ENCODE assay signal across 7 mouse cellular contexts in genomic region chr7:29212199-29212765, GRCm38 (mm10). TPM values are rescaled to one million over a fixed set of nuclear protein-coding genes. Genes with fewer than 3 reads are reported as not detected.
DNase-seq lines count a peak whose midpoint lies in the region; ATAC-seq and TF ChIP-seq lines count a peak whose summit lies in the region.

No protein-coding gene starts in this region.

- DNase-seq in MEL (ENCODE audit: low read depth, low spot score) = peak; percentile 75
- peak; percentile 16 for DNase-seq in heart, postnatal 4 days
- peak; percentile 15 to 44 (median 37) for DNase-seq in liver, embryonic 14.5 days (ENCODE audit: low read depth in 3 of 3, low spot score in 3 of 3)
- no peak for DNase-seq in B cell, adult 2 months
- no peak for DNase-seq in gastrocnemius, adult 8-10 months (ENCODE audit: low spot score in 2 of 2)

- TF ChIP-seq RAD21 in MEL (IDR thresholded peaks at IDR 0.05; ENCODE audit: low read depth, low read length) = no peak

- 17% methylated on average over 26 of the region's 26 CpGs for WGBS in liver, embryonic 14.5 days (ENCODE audit: insufficient replicate concordance)
- 14% methylated on average over 26 of the region's 26 CpGs for WGBS in neural tube, embryonic 15.5 days

- TF ChIP-seq POLR2A in MEL (IDR thresholded peaks at IDR 0.05; ENCODE audit: control insufficient read depth in 1 of 2, insufficient read depth in 1 of 2, low read depth in 1 of 2, low read length in 2 of 2, poor library complexity in 1 of 2) = no peak

- H3K27ac ChIP-seq in MEL (ENCODE audit: control insufficient read depth, low read depth, low read length) = peak overlapping the region; percentile 50
- no peak overlapping the region for H3K27ac ChIP-seq in liver, embryonic 14.5 days
- H3K27ac ChIP-seq in neural tube, embryonic 15.5 days (replicated peaks) = no peak overlapping the region

- H3K9me3 ChIP-seq in E14TG2a.4 (ENCODE audit: low read length) = peaks cover 23% of the 10 kb centered on the region
- H3K9me3 ChIP-seq in MEL (replicated peaks; ENCODE audit: insufficient read depth, low read length) = no peaks in the 10 kb centered on the region
- no peaks in the 10 kb centered on the region for H3K9me3 ChIP-seq in liver, embryonic 14.5 days (ENCODE audit: control insufficient read depth, low read length)
- H3K9me3 ChIP-seq in neural tube, embryonic 15.5 days (replicated peaks) = no peaks in the 10 kb centered on the region

- H3K27me3 ChIP-seq in E14TG2a.4 (ENCODE audit: insufficient read depth, low read length) = no peaks in the 10 kb centered on the region
- no peaks in the 10 kb centered on the region for H3K27me3 ChIP-seq in MEL (ENCODE audit: control insufficient read depth in 1 of 2, insufficient read depth in 2 of 2, low read length in 2 of 2)
- H3K27me3 ChIP-seq in liver, embryonic 14.5 days (ENCODE audit: control insufficient read depth, insufficient read depth, low read length) = no peaks in the 10 kb centered on the region
- H3K27me3 ChIP-seq in neural tube, embryonic 15.5 days (replicated peaks) = peaks cover 8% of the 10 kb centered on the region; the same call in 1 of the 2 replicates

- no peaks in the 10 kb centered on the region for H3K79me2 ChIP-seq in MEL (ENCODE audit: control insufficient read depth, insufficient read depth, low read length, poor library complexity)

- H3K9ac ChIP-seq in MEL (ENCODE audit: control insufficient read depth, low read depth, low read length, poor library complexity, severe bottlenecking) = peak overlapping the region; percentile 38
- H3K9ac ChIP-seq in liver, embryonic 14.5 days (replicated peaks) = no peak overlapping the region
- no peak overlapping the region for H3K9ac ChIP-seq in neural tube, embryonic 15.5 days (replicated peaks)

- H3K4me2 ChIP-seq in liver, embryonic 14.5 days (ENCODE audit: low read depth) = peak overlapping the region; percentile 58
- H3K4me2 ChIP-seq in neural tube, embryonic 15.5 days = peak overlapping the region; percentile 54

- H3K36me3 ChIP-seq in E14TG2a.4 (ENCODE audit: insufficient read depth, low read length) (no peaks in the 10 kb centered on the region), MEL (ENCODE audit: control insufficient read depth in 1 of 2, insufficient read depth in 2 of 2, low read length in 2 of 2) (peaks cover 0 to 2% of the 10 kb centered on the region in 2 experiments; a peak in 2 of 4 replicates)
- no peaks in the 10 kb centered on the region for H3K36me3 ChIP-seq in liver, embryonic 14.5 days (replicated peaks; ENCODE audit: control insufficient read depth, insufficient read depth, low read depth)
- H3K36me3 ChIP-seq in neural tube, embryonic 15.5 days = no peaks in the 10 kb centered on the region

- H3K4me1 ChIP-seq in E14TG2a.4 (replicated peaks; ENCODE audit: low read depth, low read length) = peaks cover 24% of the 10 kb centered on the region
- H3K4me1 ChIP-seq in MEL (ENCODE audit: control insufficient read depth in 1 of 2, insufficient read depth in 2 of 2, low read length in 2 of 2) = peaks cover 1 to 3% of the 10 kb centered on the region in 2 experiments; a peak in 3 of 4 replicates
- H3K4me1 ChIP-seq in liver, embryonic 14.5 days (replicated peaks; ENCODE audit: control insufficient read depth in 2 of 2, insufficient read depth in 2 of 2, low read length in 1 of 2) = peaks cover 0 to 11% of the 10 kb centered on the region in 2 experiments; a peak in 2 of 4 replicates
- H3K4me1 ChIP-seq in neural tube, embryonic 15.5 days = peaks cover 19% of the 10 kb centered on the region

- no peak for TF ChIP-seq EP300 in MEL (IDR thresholded peaks at IDR 0.05; ENCODE audit: low read depth in 1 of 2, low read length in 2 of 2)
- TF ChIP-seq EP300 in liver, embryonic 14.5 days (IDR thresholded peaks at IDR 0.05; ENCODE audit: low read depth) = no peak

- peak overlapping the region; percentile 67 for H3K4me3 ChIP-seq in E14TG2a.4 (replicated peaks; ENCODE audit: low read length)
- peak overlapping the region; percentile 52 to 59 for H3K4me3 ChIP-seq in MEL (ENCODE audit: control insufficient read depth in 1 of 2, insufficient read depth in 1 of 2, low read depth in 2 of 2, low read length in 2 of 2)
- peak overlapping the region in 1 of 2 experiments; percentile 45; a peak in 1 of 4 replicates for H3K4me3 ChIP-seq in liver, embryonic 14.5 days (ENCODE audit: insufficient read depth in 1 of 2, low read depth in 2 of 2, low read length in 2 of 2)
- H3K4me3 ChIP-seq in neural tube, embryonic 15.5 days (replicated peaks) = peak overlapping the region; percentile 34

- no peak for TF ChIP-seq CTCF in E14TG2a.4 (conservative IDR thresholded peaks at IDR 0.05; ENCODE audit: low read length)
- no peak for TF ChIP-seq CTCF in MEL (IDR thresholded peaks at IDR 0.05 in 2 of 3, conservative IDR thresholded peaks at IDR 0.05 in 1 of 3; ENCODE audit: control insufficient read depth in 1 of 3, insufficient read depth in 1 of 3, low read depth in 2 of 3, low read length in 3 of 3, poor library complexity in 1 of 3, severe bottlenecking in 1 of 3)
- TF ChIP-seq CTCF in liver, embryonic 14.5 days (IDR thresholded peaks at IDR 0.05; ENCODE audit: low read depth) = no peak

- no peak for ATAC-seq in liver, embryonic 14.5 days (ENCODE audit: insufficient read depth)
- no peak for ATAC-seq in neural tube, embryonic 15.5 days (ENCODE audit: low FRiP score)

TF ChIP-seq in MEL, 35 proteins besides CTCF, POLR2A, EP300 and RAD21:
- TF ChIP-seq CHD1 (IDR thresholded peaks at IDR 0.05; ENCODE audit: low read depth, low read length) (no peak), SIN3A (IDR thresholded peaks at IDR 0.05; ENCODE audit: low read length) (no peak), MYC (IDR thresholded peaks at IDR 0.05; ENCODE audit: low read depth, low read length) (no peak), MAFK (IDR thresholded peaks at IDR 0.05; ENCODE audit: borderline replicate concordance, low read depth, low read length) (no peak), SMC3 (IDR thresholded peaks at IDR 0.05; ENCODE audit: low read depth, low read length) (no peak), JUND (IDR thresholded peaks at IDR 0.05; ENCODE audit: low read depth, low read length) (no peak)

RNA-seq across cellular contexts. Expression of gene Catsperg1, which starts 1.6 kb away (rescaled TPM):
- 0.20 and 0.23 TPM in 2 replicates for total RNA-seq in MEL (2012; rRNA removed)
- polyA plus RNA-seq in MEL (2012; ENCODE audit: insufficient read depth in 1 of 2, insufficient read length in 2 of 2, low read depth in 1 of 2, low replicate concordance in 2 of 2, missing spikeins in 1 of 2) = under 1 TPM in 1 of 2 experiments, not detected in 1; 0.31 TPM
- under 1 TPM; 0.56 to 0.60 TPM for total RNA-seq in heart, postnatal 4 days (2021)
- 0.32 and 0.45 TPM in 2 replicates for polyA plus RNA-seq in liver, embryonic 14.5 days (2012; rRNA removed)
- 0.11 TPM in 1 of 2 replicates, not detected in the other for polyA plus RNA-seq in liver, embryonic 14.5 days (2014; fragmentation: Nextera tagmentation; extraction: Ambion mirVana)
- 1.9 and 4.4 TPM in 2 replicates for polyA plus RNA-seq in neural tube, embryonic 15.5 days (2015; fragmentation: Nextera tagmentation; extraction: Ambion mirVana)
- total RNA-seq in gastrocnemius, adult 8-10 months (2022) = under 1 TPM in 2 of 4 experiments, not detected in 2; 0.13 to 0.68 TPM

RNA-seq across cellular contexts. Expression of gene Kcnk6, which starts 20.0 kb away (rescaled TPM):
- total RNA-seq in MEL (2012; rRNA removed) = 1.4 and 2.0 TPM in 2 replicates
- 1 to 10 TPM in 1 of 2 experiments, not detected in 1; 5.2 TPM for polyA plus RNA-seq in MEL (2012; ENCODE audit: insufficient read depth in 1 of 2, insufficient read length in 2 of 2, low read depth in 1 of 2, low replicate concordance in 2 of 2, missing spikeins in 1 of 2)
- total RNA-seq in heart, postnatal 4 days (2021) = 1 to 10 TPM; 5.3 to 5.7 TPM
- polyA plus RNA-seq in liver, embryonic 14.5 days (2012; rRNA removed) = 2.4 TPM in 2 replicates
- polyA plus RNA-seq in liver, embryonic 14.5 days (2014; fragmentation: Nextera tagmentation; extraction: Ambion mirVana) = 0.55 and 0.82 TPM in 2 replicates
- polyA plus RNA-seq in neural tube, embryonic 15.5 days (2015; fragmentation: Nextera tagmentation; extraction: Ambion mirVana) = 0.54 and 1.4 TPM in 2 replicates
- total RNA-seq in gastrocnemius, adult 8-10 months (2022) = under 1 TPM; 0.39 to 0.63 (median 0.49) TPM

RNA-seq across cellular contexts. Expression of gene Yif1b, which starts 25.8 kb away (rescaled TPM):
- 88.6 and 94.8 TPM in 2 replicates for total RNA-seq in MEL (2012; rRNA removed)
- 100 to 1,000 TPM in 1 of 2 experiments, not detected in 1; 143 TPM for polyA plus RNA-seq in MEL (2012; ENCODE audit: insufficient read depth in 1 of 2, insufficient read length in 2 of 2, low read depth in 1 of 2, low replicate concordance in 2 of 2, missing spikeins in 1 of 2)
- total RNA-seq in heart, postnatal 4 days (2021) = 10 to 100 TPM; 81.5 to 82.5 TPM
- 24.4 and 29.4 TPM in 2 replicates for polyA plus RNA-seq in liver, embryonic 14.5 days (2012; rRNA removed)
- polyA plus RNA-seq in liver, embryonic 14.5 days (2014; fragmentation: Nextera tagmentation; extraction: Ambion mirVana) = 41.6 and 44.5 TPM in 2 replicates
- polyA plus RNA-seq in neural tube, embryonic 15.5 days (2015; fragmentation: Nextera tagmentation; extraction: Ambion mirVana) = 112 and 113 TPM in 2 replicates
- total RNA-seq in gastrocnemius, adult 8-10 months (2022) = 10 to 100 TPM; 36.9 to 39.3 (median 38.4) TPM

RNA-seq across cellular contexts. Expression of gene Psmd8, which starts 31.8 kb away (rescaled TPM):
- 159 and 169 TPM in 2 replicates for total RNA-seq in MEL (2012; rRNA removed)
- polyA plus RNA-seq in MEL (2012; ENCODE audit: insufficient read depth in 1 of 2, insufficient read length in 2 of 2, low read depth in 1 of 2, low replicate concordance in 2 of 2, missing spikeins in 1 of 2) = 100 to 1,000 TPM in 1 of 2 experiments, not detected in 1; 196 TPM
- total RNA-seq in heart, postnatal 4 days (2021) = 100 to 1,000 TPM; 184 to 188 TPM
- 86.0 and 86.2 TPM in 2 replicates for polyA plus RNA-seq in liver, embryonic 14.5 days (2012; rRNA removed)
- 130 and 131 TPM in 2 replicates for polyA plus RNA-seq in liver, embryonic 14.5 days (2014; fragmentation: Nextera tagmentation; extraction: Ambion mirVana)
- 266 and 278 TPM in 2 replicates for polyA plus RNA-seq in neural tube, embryonic 15.5 days (2015; fragmentation: Nextera tagmentation; extraction: Ambion mirVana)
- total RNA-seq in gastrocnemius, adult 8-10 months (2022) = 100 to 1,000 TPM; 168 to 274 (median 229) TPM

RNA-seq across cellular contexts. Expression of gene 2200002D01Rik, which starts 36.0 kb away (rescaled TPM):
- 3.8 and 5.4 TPM in 2 replicates for total RNA-seq in MEL (2012; rRNA removed)
- polyA plus RNA-seq in MEL (2012; ENCODE audit: insufficient read depth in 1 of 2, insufficient read length in 2 of 2, low read depth in 1 of 2, low replicate concordance in 2 of 2, missing spikeins in 1 of 2) = under 1 TPM in 1 of 2 experiments, not detected in 1; 0.85 TPM
- total RNA-seq in heart, postnatal 4 days (2021) = 1 to 10 TPM; 4.4 to 8.1 TPM
- polyA plus RNA-seq in liver, embryonic 14.5 days (2012; rRNA removed) = 0.39 and 1.3 TPM in 2 replicates
- 2.6 and 4.8 TPM in 2 replicates for polyA plus RNA-seq in liver, embryonic 14.5 days (2014; fragmentation: Nextera tagmentation; extraction: Ambion mirVana)
- polyA plus RNA-seq in neural tube, embryonic 15.5 days (2015; fragmentation: Nextera tagmentation; extraction: Ambion mirVana) = 1.4 and 12.8 TPM in 2 replicates
- under 1 TPM in 3 of 4 experiments, not detected in 1; 0.44 to 0.85 (median 0.79) TPM for total RNA-seq in gastrocnemius, adult 8-10 months (2022)

Comparison
In these comparisons a context has a peak if more than half of its experiments do, and no peak if none do; other contexts are left out.
1. DNase-seq: peak in MEL (single experiment), heart, postnatal 4 days (single experiment) and liver, embryonic 14.5 days (3 of 3); none in B cell, adult 2 months (0 of 2) and gastrocnemius, adult 8-10 months (0 of 2).